Mouse (Mus musculus) ES-E14 (cell line): ENCODE measurements around the gene Vmn2r28. TPM values are rescaled to one million over a fixed set of nuclear protein-coding genes. Genes with fewer than 3 reads are reported as not detected.
"Not testable (repeated sequence)": the region's sequence is repeated elsewhere in the genome, so short reads cannot be mapped to it uniquely, and the experiment has no call there.

Experiments
- DNase-seq: peaks from one replicate; pipeline ENCODE4 v3.0.0-alpha.2; 2013; ENCODE audit warnings: low read depth, low spot score
- H3K27ac ChIP-seq: 2 replicates; pipeline ENCODE4 v1.5.1; 2012; ENCODE audit warnings: low read depth, mild to moderate bottlenecking, low read length, moderate library complexity, mixed read lengths; ENCODE audit not compliant: poor library complexity, insufficient read depth, severe bottlenecking
- H3K36me3 ChIP-seq: 2 replicates; pipeline ENCODE4 v1.6.1; 2012; ENCODE audit warnings: mild to moderate bottlenecking, low read length, moderate library complexity, mixed read lengths; ENCODE audit not compliant: control insufficient read depth, poor library complexity, insufficient read depth, severe bottlenecking
- H3K4me1 ChIP-seq, 2 experiments: fragments of 150-350 bp in 1 of 2; sonication (generic) in 1 of 2; 2 replicates each; pipeline ENCODE4 v1.6.1; 2012; ENCODE audit warnings: low read length in 2 of 2, mild to moderate bottlenecking in 1 of 2, mixed read lengths in 1 of 2; ENCODE audit not compliant: control insufficient read depth in 2 of 2, insufficient read depth in 2 of 2, poor library complexity in 1 of 2
- H3K4me3 ChIP-seq, 2 experiments: fragments of 150-350 bp in 1 of 2; sonication (generic) in 1 of 2; 2 replicates each; pipeline ENCODE4 v1.5.1; 2012; ENCODE audit warnings: low read length in 2 of 2, low read depth in 1 of 2, mild to moderate bottlenecking in 1 of 2, mixed read lengths in 1 of 2; ENCODE audit not compliant: insufficient read depth in 1 of 2, poor library complexity in 1 of 2, severe bottlenecking in 1 of 2
- H3K9ac ChIP-seq: 2 replicates; pipeline ENCODE4 v1.6.1; 2012; ENCODE audit warnings: low read depth, mild to moderate bottlenecking, low read length, mixed read lengths; ENCODE audit not compliant: poor library complexity, insufficient read depth, severe bottlenecking
- H3K9me3 ChIP-seq: fragments of 150-350 bp; sonication (generic); 2 replicates; pipeline ENCODE4 v1.6.1; 2012; ENCODE audit warnings: low read depth, mild to moderate bottlenecking, low read length; ENCODE audit not compliant: control insufficient read depth, insufficient read depth
- CHD2 ChIP-seq: IDR thresholded peaks from 2 replicates; pipeline ENCODE4 v1.6.1; 2014; ENCODE audit warnings: mild to moderate bottlenecking, low read depth, low read length, inconsistent platforms
- HCFC1 ChIP-seq: IDR thresholded peaks from 2 replicates; pipeline ENCODE4 v1.6.1; 2012; ENCODE audit warnings: low read length, inconsistent platforms, borderline replicate concordance; ENCODE audit not compliant: insufficient read depth
- MAFK ChIP-seq: IDR thresholded peaks from 2 replicates; pipeline ENCODE4 v1.6.1; 2014; ENCODE audit warnings: mild to moderate bottlenecking, low read depth, low read length, inconsistent platforms; ENCODE audit not compliant: insufficient read depth
- ZC3H11A ChIP-seq: IDR thresholded peaks from 2 replicates; pipeline ENCODE4 v1.6.1; 2012; ENCODE audit warnings: low read depth, mild to moderate bottlenecking, inconsistent platforms, low read length, borderline replicate concordance
- ZNF384 ChIP-seq: IDR thresholded peaks from 2 replicates; pipeline ENCODE4 v1.6.1; 2012; ENCODE audit warnings: low read depth, low read length, inconsistent platforms
- in situ Hi-C, 2 experiments: fragments of 600-800 bp; cut with MboI; formaldehyde crosslinking; loops; one replicate each; pipeline ENCODE4 v1.15.1; 2025; ENCODE audit warnings: low sequenced_read_pairs in 2 of 2, inconsistent platforms in 1 of 2; ENCODE audit not compliant: unreplicated experiment in 2 of 2
- total RNA-seq: library from RNA; depleted of rRNA; stranded (reverse); fragments of 300-350 nt; gene quantifications from 2 replicates; pipeline ENCODE4 v1.2.3, GENCODE M21; 2012; rRNA removed

The Vmn2r28 gene
- total RNA-seq = not detected in 2 replicates

GRCm38 (mm10) chr7:5493856-5494255 lies at the start of gene Vmn2r28:
TSS of gene Vmn2r28 (minus strand) at chr7:5493956.
- H3K9me3 ChIP-seq, H3K36me3 ChIP-seq, DNase-seq, H3K4me3 ChIP-seq, H3K4me1 ChIP-seq, H3K9ac ChIP-seq, H3K27ac ChIP-seq, in situ Hi-C loops: not testable (repeated sequence)

DNA sequence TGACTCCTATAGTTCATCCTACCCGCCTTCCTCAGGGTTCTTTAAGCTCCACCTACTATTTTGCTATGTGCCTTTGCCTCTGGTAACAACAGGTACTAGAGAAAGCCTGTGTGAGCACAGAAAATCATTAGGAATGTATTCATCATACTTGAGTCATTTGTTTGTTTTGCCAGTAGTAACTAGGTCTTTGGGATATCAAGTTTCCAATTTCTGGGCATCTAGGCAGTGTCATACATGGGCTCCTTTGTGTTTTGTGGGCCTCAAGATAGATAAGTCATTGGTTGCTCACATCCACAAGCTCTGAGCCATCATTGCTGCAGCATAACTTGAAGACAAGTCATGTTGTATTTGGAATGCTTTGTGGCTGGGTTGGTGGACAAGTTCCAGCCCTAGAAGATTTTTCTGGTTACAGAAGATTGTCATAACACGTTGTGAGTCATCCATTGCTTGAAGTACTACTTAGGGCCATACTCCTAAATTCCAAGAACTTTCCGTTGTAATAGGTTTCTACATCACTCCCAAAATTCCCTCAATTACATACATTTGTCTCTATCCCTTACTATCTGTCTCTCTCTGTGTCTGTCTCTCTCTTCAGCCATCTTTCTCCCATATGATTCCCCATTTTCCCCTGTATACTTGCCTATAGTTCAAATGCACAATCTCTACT lies 47.1 kb upstream of the Vmn2r28 start:
- H3K4me1 ChIP-seq, H3K27ac ChIP-seq, in situ Hi-C loops, H3K4me3 ChIP-seq, H3K9ac ChIP-seq, H3K36me3 ChIP-seq, H3K9me3 ChIP-seq, DNase-seq: not testable (repeated sequence)

GRCm38 (mm10) chr7:5456674-5457073 lies 37.1 kb downstream of the Vmn2r28 start, which contains the start of gene Vmn1r59:
TSS of gene Vmn1r59 (minus strand) at chr7:5456774.
- no peaks in the 10 kb centered on the region for H3K9me3 ChIP-seq
- DNase-seq = no peak
- no peak within 1 kb of the TSS for H3K9ac ChIP-seq
- TF ChIP-seq MAFK = no peak
- no peak for TF ChIP-seq CHD2
- no peak for TF ChIP-seq ZC3H11A
- TF ChIP-seq HCFC1 = no peak
- TF ChIP-seq ZNF384 = no peak
- H3K27ac ChIP-seq = no peak within 1 kb of the TSS
- H3K4me1 ChIP-seq = no peaks in the 10 kb centered on the region
- in situ Hi-C loops = no loop called here
- H3K36me3 ChIP-seq = no peaks in the 10 kb centered on the region
- no peak within 1 kb of the TSS for H3K4me3 ChIP-seq

GRCm38 (mm10) chr7:5454011-5454410 lies 39.7 kb downstream of the Vmn2r28 start:
- DNase-seq, H3K4me1 ChIP-seq, H3K9ac ChIP-seq, H3K9me3 ChIP-seq, in situ Hi-C loops, H3K36me3 ChIP-seq, H3K4me3 ChIP-seq, H3K27ac ChIP-seq: not testable (repeated sequence)

GRCm38 (mm10) chr7:5448627-5449026 lies 45.1 kb downstream of the Vmn2r28 start:
- Histone ChIP-seq H3K9me3 (no peaks in the 10 kb centered on the region), H3K9ac (no peak overlapping the region), H3K27ac (no peak overlapping the region), H3K36me3 (no peaks in the 10 kb centered on the region), H3K4me1 (no peaks in the 10 kb centered on the region), H3K4me3 (no peak overlapping the region)
- DNase-seq = no peak
- in situ Hi-C loops = no loop called here
- TF ChIP-seq ZC3H11A = no peak
- TF ChIP-seq HCFC1 = no peak
- TF ChIP-seq CHD2 = no peak
- TF ChIP-seq MAFK = no peak
- TF ChIP-seq ZNF384 = no peak

Other genes with a start within 250 kb of the Vmn2r28 start
- gene Gm5065, start 143.4 kb downstream of the Vmn2r28 start, total RNA-seq = not detected in 2 replicates
- not detected in 2 replicates for gene Nlrp2, start 142.9 kb downstream of the Vmn2r28 start, total RNA-seq
- not detected in 2 replicates for gene Vmn1r58, start 80.6 kb downstream of the Vmn2r28 start, total RNA-seq
- gene Vmn1r59, start 37.2 kb downstream of the Vmn2r28 start, total RNA-seq = not detected in 2 replicates
- not detected in 2 replicates for gene Vmn1r60, start 53.4 kb upstream of the Vmn2r28 start, total RNA-seq
- gene Vmn1r61, start 119.3 kb upstream of the Vmn2r28 start, total RNA-seq = not detected in 2 replicates
- gene Vmn1r62, start 179.7 kb upstream of the Vmn2r28 start, total RNA-seq = not detected in 2 replicates